Mouse (Mus musculus): Measurements from ENCODE around the gene Arhgap29. TPM values are rescaled to one million over a fixed set of nuclear protein-coding genes. Genes with fewer than 3 reads are reported as not detected.

Gene Arhgap29
- polyA plus RNA-seq, 1 experiment: 47.4 TPM

DNA sequence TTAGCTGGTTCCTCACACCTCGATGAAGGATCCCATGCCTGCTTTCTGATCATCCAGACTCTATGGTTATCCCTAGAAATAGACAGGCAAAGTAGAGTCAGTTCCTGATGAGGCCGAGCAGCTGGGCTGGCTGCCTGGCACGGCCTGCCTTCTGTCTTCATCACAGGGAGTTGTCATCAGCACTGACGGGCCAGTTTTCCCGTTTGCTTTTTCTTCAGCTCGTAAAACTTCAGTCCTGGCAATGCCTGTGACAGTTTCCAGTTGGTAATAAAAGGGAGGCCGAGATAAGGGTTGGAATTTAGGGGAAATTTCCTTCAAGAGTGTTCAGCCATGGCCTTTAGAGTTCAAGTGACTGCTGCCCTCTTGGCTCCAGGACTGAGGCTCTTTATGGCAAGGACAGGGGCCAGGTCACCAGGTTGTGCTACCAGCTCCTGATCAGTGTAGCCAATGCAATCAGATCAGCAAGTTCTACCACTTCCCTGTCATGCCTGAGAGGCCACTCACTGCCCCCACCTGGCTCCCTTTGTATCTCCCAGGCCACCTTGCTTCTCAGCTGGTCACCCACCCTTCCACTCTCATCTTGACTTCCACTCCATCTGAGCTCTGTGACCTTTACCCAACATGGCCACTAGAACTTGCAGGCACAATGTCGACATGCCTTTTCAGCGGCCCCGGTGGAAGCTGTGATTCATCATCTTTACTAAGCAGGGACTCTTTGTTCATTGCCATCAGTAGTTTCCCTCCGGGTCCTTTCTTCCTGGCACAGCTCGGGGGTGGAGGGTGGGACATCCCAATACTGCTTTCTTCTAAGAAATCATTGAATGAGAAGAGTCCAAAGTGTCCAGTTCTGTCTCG is 112.4 kb downstream of the Arhgap29 start:
- DNase-seq (ENCODE audit: low read depth): no peak

Other genes starting within 250 kb of the Arhgap29 start
- gene F3, start 229.0 kb upstream of the Arhgap29 start, polyA plus RNA-seq (2012; rRNA removed): 26.4 and 28.3 TPM in 2 replicates
- gene Abcd3, start 137.2 kb upstream of the Arhgap29 start, polyA plus RNA-seq (2012; rRNA removed): 8.9 and 17.6 TPM in 2 replicates
- 0.91 and 2.2 TPM in 2 replicates for gene Abca4, start 91.9 kb downstream of the Arhgap29 start, polyA plus RNA-seq (2012; rRNA removed)

All from gonadal fat pad, adult 2 months (tissue).